Mouse (Mus musculus) heart, embryonic 11.5 days (tissue): ENCODE results near the gene Ctr9. TPM values are rescaled to one million over a fixed set of nuclear protein-coding genes. Genes with fewer than 3 reads are reported as not detected.

ENCODE experiments used
- ATAC-seq: fragments of 200-750 bp; cut with Nextera tagmentation; replicated peaks from 2 replicates; pipeline ENCODE4 v1.8.0; 2017; ENCODE audit warnings: moderate library complexity; ENCODE audit not compliant: insufficient number of reproducible peaks, low FRiP score, low TSS enrichment
- H3K27ac ChIP-seq: fragments of 300-500 bp; sonication (generic); 2 replicates; pipeline ENCODE4 v1.5.1; 2014; ENCODE audit warnings: mild to moderate bottlenecking, low read depth, low read length
- H3K27me3 ChIP-seq: fragments of 300-500 bp; sonication (generic); 2 replicates; pipeline ENCODE4 v1.6.1; 2014; ENCODE audit warnings: mild to moderate bottlenecking, low read length, mixed read lengths; ENCODE audit not compliant: control insufficient read depth, insufficient read depth
- H3K36me3 ChIP-seq: fragments of 300-500 bp; sonication (generic); 2 replicates; pipeline ENCODE4 v1.6.1; 2014; ENCODE audit warnings: mild to moderate bottlenecking, low read length, moderate library complexity, mixed read lengths; ENCODE audit not compliant: control insufficient read depth, insufficient read depth
- H3K4me1 ChIP-seq: fragments of 300-500 bp; sonication (generic); 2 replicates; pipeline ENCODE4 v1.6.1; 2014; ENCODE audit warnings: low read length; ENCODE audit not compliant: control insufficient read depth, insufficient read depth
- H3K4me2 ChIP-seq: fragments of 300-500 bp; sonication (generic); 2 replicates; pipeline ENCODE4 v1.6.1; 2014; ENCODE audit warnings: mild to moderate bottlenecking, moderate library complexity
- H3K4me3 ChIP-seq: fragments of 300-500 bp; sonication (generic); 2 replicates; pipeline ENCODE4 v1.5.1; 2014; ENCODE audit warnings: low read depth, low read length
- H3K9ac ChIP-seq: fragments of 300-500 bp; sonication (generic); 2 replicates; pipeline ENCODE4 v1.6.1; 2014; ENCODE audit warnings: mild to moderate bottlenecking, low read depth, low read length, moderate library complexity
- H3K9me3 ChIP-seq: fragments of 300-500 bp; sonication (generic); replicated peaks from 2 replicates; pipeline ENCODE4 v1.6.1; 2016; ENCODE audit warnings: low read length; ENCODE audit not compliant: control insufficient read depth
- WGBS: fragments of 180-500 bp; shearing (Covaris S2); extraction: QIAGEN DNeasy Blood & Tissue Kit; methylation state at CpG from one replicate; pipeline ENCODE4 v1.1.7; 2014; ENCODE audit not compliant: insufficient replicate concordance; 5-methylcytosine and 5-hydroxymethylcytosine counted together
- polyA plus RNA-seq: library from polyadenylated mRNA; unstranded; fragments of >200 nt; fragmentation: Nextera tagmentation; extraction: Ambion mirVana; gene quantifications from 2 replicates; pipeline ENCODE4 v1.2.1, GENCODE M21; 2014

Gene Ctr9
- polyA plus RNA-seq, 1 experiment from 2014 or later: 46.1 TPM

DNA sequence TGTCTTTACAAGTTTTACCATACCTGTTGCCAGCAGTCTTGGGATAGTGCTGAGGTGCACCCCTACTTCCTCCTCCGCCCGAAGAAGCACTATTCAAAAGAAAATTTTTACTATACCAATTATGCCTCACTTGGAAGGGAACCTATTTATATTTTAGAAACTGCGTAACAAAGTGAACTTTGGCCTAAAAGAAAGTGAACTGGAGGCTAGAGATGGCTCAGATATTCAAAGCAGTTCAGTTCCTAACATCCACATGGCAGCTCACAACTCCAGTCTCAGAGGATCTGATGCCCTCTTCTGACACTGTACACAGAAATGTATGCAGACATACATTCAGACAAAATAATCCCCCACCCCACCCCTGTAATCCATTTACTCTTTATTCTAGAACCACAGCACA is 52.1 kb downstream of the Ctr9 start:
- Histone ChIP-seq H3K9ac (peak overlapping the region; percentile 100; the same call in 1 of the 2 replicates), H3K4me2 (peak overlapping the region; percentile 82), H3K9me3 (no peaks in the 10 kb centered on the region), H3K4me3 (peak overlapping the region; percentile 97), H3K4me1 (peaks cover 13% of the 10 kb centered on the region), H3K27ac (no peak overlapping the region), H3K27me3 (no peaks in the 10 kb centered on the region), H3K36me3 (peaks cover 42% of the 10 kb centered on the region)
- WGBS: 85% methylated on average over 3 of the region's 3 CpGs
- ATAC-seq: no peak

DNA sequence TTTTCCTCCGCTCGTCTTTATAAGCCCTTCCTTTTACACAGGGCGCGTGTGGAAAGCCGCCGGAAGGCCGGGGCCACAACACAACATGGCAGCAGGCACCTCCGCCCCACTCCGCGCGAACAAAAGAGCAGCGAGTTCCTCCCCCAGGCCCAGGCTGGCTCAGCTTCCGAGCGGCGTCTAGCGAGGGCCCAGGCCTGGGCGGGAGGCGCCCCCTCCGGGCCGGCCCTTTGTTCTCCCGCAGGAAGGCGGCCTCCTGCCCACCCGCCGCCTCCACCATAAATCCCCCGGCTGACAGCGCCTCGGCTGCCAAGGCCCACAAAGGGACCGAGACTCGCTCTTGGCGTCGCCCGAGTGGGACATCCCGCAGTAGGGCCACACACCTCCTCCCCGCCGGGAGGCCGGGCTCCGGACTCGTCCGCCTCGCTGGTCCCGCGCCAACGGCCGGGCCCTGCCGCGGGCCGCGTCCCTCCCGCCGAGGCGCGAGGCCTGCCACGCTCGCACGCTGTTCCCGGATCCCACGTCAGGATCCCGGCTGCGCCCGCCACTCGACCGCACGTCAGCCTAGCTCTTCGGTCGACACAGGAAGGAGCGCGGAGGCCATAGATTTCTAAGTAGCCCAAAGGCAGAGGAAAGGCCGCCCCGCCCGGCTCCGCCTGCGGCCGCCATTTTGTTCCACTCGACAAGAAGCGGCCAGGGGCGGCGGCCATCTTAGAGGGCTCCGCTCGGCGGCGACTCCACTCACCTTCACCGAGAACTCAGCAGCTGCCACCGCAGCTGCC is 53.5 kb downstream of the Ctr9 start:
- Histone ChIP-seq H3K27me3 (no peaks in the 10 kb centered on the region), H3K9ac (peak overlapping the region; percentile 100), H3K4me3 (peak overlapping the region; percentile 97), H3K4me1 (peaks cover 9% of the 10 kb centered on the region), H3K9me3 (no peaks in the 10 kb centered on the region), H3K4me2 (peak overlapping the region; percentile 82), H3K27ac (peak overlapping the region; percentile 100), H3K36me3 (peaks cover 31% of the 10 kb centered on the region)
- under 1% methylated on average over 72 of the region's 83 CpGs for WGBS
- ATAC-seq: peak; percentile 71

- Histone ChIP-seq H3K4me1 (peaks cover 9% of the 10 kb centered on the region), H3K36me3 (peaks cover 22% of the 10 kb centered on the region), H3K27ac (peak within 1 kb of the TSS; percentile 100), H3K9me3 (no peaks in the 10 kb centered on the region), H3K4me2 (peak within 1 kb of the TSS; percentile 82), H3K4me3 (peak within 1 kb of the TSS; percentile 97), H3K27me3 (no peaks in the 10 kb centered on the region), H3K9ac (peak within 1 kb of the TSS; percentile 100)
- peak; percentile 98 for ATAC-seq
- under 1% methylated on average over 70 of the region's 70 CpGs for WGBS
These were observed 54.3 kb downstream of the Ctr9 start, which contains the start of gene Eif4g2 for GRCm38 (mm10) chr7:111082822-111083732. TSS of gene Eif4g2 (minus strand) at chr7:111083030.

DNA sequence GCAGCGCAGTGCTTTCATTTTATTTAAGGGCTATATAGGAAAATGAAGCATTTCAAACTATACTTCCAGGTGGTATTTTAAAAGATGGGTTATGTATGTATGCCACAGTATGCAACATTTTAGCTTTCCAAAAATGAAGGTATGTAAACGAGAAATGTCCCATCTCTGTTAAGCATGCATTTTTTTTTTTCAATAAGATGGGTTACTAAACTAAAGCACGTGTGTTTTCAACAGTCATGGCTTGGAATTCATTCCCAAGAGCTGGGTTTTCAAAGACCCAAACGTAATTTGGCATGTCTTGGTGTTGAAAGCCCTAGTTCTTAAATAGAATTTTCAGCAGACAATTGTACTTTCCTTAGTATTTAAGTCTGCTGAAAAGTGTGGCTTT is 55.0 kb downstream of the Ctr9 start:
- Histone ChIP-seq H3K4me3 (peak overlapping the region; percentile 97), H3K9ac (peak overlapping the region; percentile 83), H3K4me2 (peak overlapping the region; percentile 58), H3K36me3 (peaks cover 17% of the 10 kb centered on the region), H3K9me3 (no peaks in the 10 kb centered on the region), H3K27ac (peak overlapping the region; percentile 100), H3K27me3 (no peaks in the 10 kb centered on the region), H3K4me1 (peaks cover 9% of the 10 kb centered on the region)
- no peak for ATAC-seq
- WGBS: 19% methylated on average over 4 of the region's 4 CpGs

GRCm38 (mm10) chr7:111084443-111084842 is 55.7 kb downstream of the Ctr9 start:
- Histone ChIP-seq H3K27ac (no peak overlapping the region), H3K4me2 (no peak overlapping the region)

GRCm38 (mm10) chr7:111085153-111085552 is 56.4 kb downstream of the Ctr9 start:
- Histone ChIP-seq H3K27ac (no peak overlapping the region), H3K36me3 (peaks cover 9% of the 10 kb centered on the region), H3K4me2 (no peak overlapping the region), H3K4me1 (peaks cover 7% of the 10 kb centered on the region; the same call in 1 of the 2 replicates), H3K9me3 (no peaks in the 10 kb centered on the region), H3K27me3 (no peaks in the 10 kb centered on the region), H3K9ac (no peak overlapping the region), H3K4me3 (no peak overlapping the region)
- no peak for ATAC-seq

More at GRCm38 (mm10) chr7:111084443-111084842, 55.7 kb downstream of the Ctr9 start:
- Histone ChIP-seq H3K9me3 (no peaks in the 10 kb centered on the region), H3K27me3 (no peaks in the 10 kb centered on the region), H3K4me3 (no peak overlapping the region), H3K9ac (no peak overlapping the region), H3K4me1 (peaks cover 7% of the 10 kb centered on the region; the same call in 1 of the 2 replicates), H3K36me3 (peaks cover 12% of the 10 kb centered on the region)
- ATAC-seq: no peak
- WGBS: 83% methylated on average over 2 of the region's 2 CpGs

GRCm38 (mm10) chr7:111095169-111095568 is 66.4 kb downstream of the Ctr9 start:
- no peaks in the 10 kb centered on the region for H3K27me3 ChIP-seq
- no peaks in the 10 kb centered on the region for H3K4me1 ChIP-seq
- ATAC-seq: no peak
- no peak overlapping the region for H3K27ac ChIP-seq
- no peaks in the 10 kb centered on the region for H3K9me3 ChIP-seq
- 76% methylated on average over 2 of the region's 2 CpGs for WGBS
- H3K36me3 ChIP-seq: no peaks in the 10 kb centered on the region
- H3K9ac ChIP-seq: no peak overlapping the region
- no peak overlapping the region for H3K4me2 ChIP-seq
- H3K4me3 ChIP-seq: no peak overlapping the region

DNA sequence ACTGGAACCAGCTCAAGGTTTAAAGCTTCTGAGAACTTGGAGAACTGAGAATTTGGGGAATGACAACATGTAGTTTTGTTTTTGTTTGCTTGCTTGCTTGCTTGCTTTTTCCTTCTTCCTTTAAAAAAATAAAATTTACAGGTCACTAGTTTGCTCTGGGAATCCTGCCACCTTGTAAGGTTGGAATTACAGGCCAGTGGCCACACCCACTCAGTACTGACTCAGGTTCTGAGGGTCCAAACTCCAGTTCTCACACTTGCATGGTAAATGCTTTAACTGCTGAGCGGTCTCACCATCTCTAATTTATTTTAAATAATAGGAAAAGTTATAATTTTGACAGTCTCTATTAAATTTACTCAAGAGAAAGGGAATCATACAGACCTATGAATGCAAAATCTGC is 69.4 kb downstream of the Ctr9 start:
- Histone ChIP-seq H3K9ac (no peak overlapping the region), H3K27me3 (no peaks in the 10 kb centered on the region), H3K4me3 (no peak overlapping the region), H3K27ac (no peak overlapping the region), H3K9me3 (no peaks in the 10 kb centered on the region), H3K4me2 (no peak overlapping the region), H3K36me3 (no peaks in the 10 kb centered on the region), H3K4me1 (no peaks in the 10 kb centered on the region)
- ATAC-seq: no peak
- 84% methylated on average over 1 of the region's 1 CpGs for WGBS
